Mouse (Mus musculus) lung, adult 18-20 months (tissue): Measurements from ENCODE around the gene Obox3.
"Not testable (repeated sequence)": the region's sequence is repeated elsewhere in the genome, so short reads cannot be mapped to it uniquely, and the experiment has no call there.

Source experiments
- DNase-seq, 2 experiments: peaks; one replicate each; pipeline ENCODE4 v3.0.0; 2022; ENCODE audit warnings: mixed read lengths in 2 of 2

Obox3 gene

GRCm38 (mm10) chr7:15639802-15640201 lies at the start of gene Obox3:
Gene Obox3, minus strand, starts transcription at chr7:15639902.
- not testable (repeated sequence) for DNase-seq

- DNase-seq: not testable (repeated sequence)
Observed at GRCm38 (mm10) chr7:15509411-15509810, 130.3 kb downstream of the Obox3 start.
